Mouse (Mus musculus) lung, embryonic 14.5 days (tissue): ENCODE measurements around the gene Mrpl32. TPM values are rescaled to one million over a fixed set of nuclear protein-coding genes. Genes with fewer than 3 reads are reported as not detected.

Source experiments
- ATAC-seq: fragments of 200-750 bp; cut with Nextera tagmentation; 2 replicates; pipeline ENCODE4 v1.8.0; 2017; ENCODE audit warnings: mild to moderate bottlenecking, moderate TSS enrichment, moderate library complexity; ENCODE audit not compliant: insufficient read depth
- DNase-seq: peaks from one replicate; pipeline ENCODE4 v3.0.0-alpha.2; 2015
- H3K27ac ChIP-seq: fragments of 300-500 bp; sonication (generic); 2 replicates; pipeline ENCODE4 v1.5.1; 2014; ENCODE audit warnings: low read depth, mild to moderate bottlenecking, moderate library complexity
- H3K27me3 ChIP-seq: fragments of 300-500 bp; sonication (generic); 2 replicates; pipeline ENCODE4 v1.6.1; 2014; ENCODE audit warnings: low read length, control low read depth; ENCODE audit not compliant: insufficient read depth
- H3K36me3 ChIP-seq: fragments of 300-500 bp; sonication (generic); 2 replicates; pipeline ENCODE4 v1.6.1; 2014; ENCODE audit warnings: control low read depth; ENCODE audit not compliant: insufficient read depth
- H3K4me1 ChIP-seq: fragments of 300-500 bp; sonication (generic); 2 replicates; pipeline ENCODE4 v1.6.1; 2014; ENCODE audit warnings: antibody characterized with exemption, control low read depth; ENCODE audit not compliant: insufficient read depth
- H3K4me2 ChIP-seq: fragments of 300-500 bp; sonication (generic); 2 replicates; pipeline ENCODE4 v1.6.1; 2014; ENCODE audit warnings: mild to moderate bottlenecking
- H3K4me3 ChIP-seq: fragments of 300-500 bp; sonication (generic); 2 replicates; pipeline ENCODE4 v1.5.1; 2014; ENCODE audit warnings: low read depth, low read length
- H3K9ac ChIP-seq: fragments of 300-500 bp; sonication (generic); 2 replicates; pipeline ENCODE4 v1.6.1; 2014
- H3K9me3 ChIP-seq: fragments of 300-500 bp; sonication (generic); 2 replicates; pipeline ENCODE4 v1.6.1; 2016; ENCODE audit warnings: low read depth, low read length, control low read depth
- CTCF ChIP-seq: IDR thresholded peaks from 2 replicates; pipeline ENCODE4 v1.5.1; 2016; ENCODE audit warnings: antibody characterized with exemption, low read depth
- WGBS: fragments of 180-500 bp; shearing (Covaris S2); extraction: QIAGEN DNeasy Blood & Tissue Kit; methylation state at CpG from one replicate; pipeline ENCODE4 v1.1.7; 2014; 5-methylcytosine and 5-hydroxymethylcytosine counted together
- polyA plus RNA-seq: library from polyadenylated mRNA; unstranded; fragments of >200 nt; fragmentation: Nextera tagmentation; extraction: Ambion mirVana; gene quantifications from 2 replicates; pipeline ENCODE4 v1.2.1, GENCODE M21; 2014

The Mrpl32 gene
- polyA plus RNA-seq, 1 experiment from 2014 or later: 101 TPM

DNA sequence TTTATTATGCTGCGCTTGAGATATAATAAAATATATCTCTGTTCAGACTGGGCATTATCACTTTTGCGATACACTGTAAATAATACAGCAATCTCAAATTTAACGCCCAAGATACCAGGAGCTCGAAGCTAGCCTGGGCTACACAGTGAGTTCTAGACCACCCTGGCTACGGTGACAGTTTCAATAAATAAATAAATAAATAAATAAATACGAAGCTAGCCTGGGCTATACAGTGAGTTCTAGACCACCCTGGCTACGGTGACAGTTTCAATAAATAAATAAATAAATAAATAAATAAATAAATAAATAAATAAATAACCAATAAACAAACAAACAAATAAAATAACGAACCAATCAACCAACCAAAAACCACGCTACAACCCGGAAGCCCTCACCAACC lies 502 bp downstream of the Mrpl32 start:
- WGBS: 6% methylated on average over 10 of the region's 10 CpGs
- peak overlapping the region; percentile 91 for H3K4me3 ChIP-seq
- ATAC-seq (peak; percentile 65), DNase-seq (peak; percentile 14)
- peak overlapping the region; percentile 67; the same call in 1 of the 2 replicates for H3K27ac ChIP-seq
- H3K9me3 ChIP-seq: no peaks in the 10 kb centered on the region
- H3K4me2 ChIP-seq: peak overlapping the region; percentile 72
- TF ChIP-seq CTCF: no peak
- H3K4me1 ChIP-seq: 0 out of 2 replicates have a peak, but pooled peaks cover 5% of the 10 kb centered on the region
- peak overlapping the region; percentile 68 for H3K9ac ChIP-seq
- H3K36me3 ChIP-seq: peaks cover 31% of the 10 kb centered on the region
- no peaks in the 10 kb centered on the region for H3K27me3 ChIP-seq

DNA sequence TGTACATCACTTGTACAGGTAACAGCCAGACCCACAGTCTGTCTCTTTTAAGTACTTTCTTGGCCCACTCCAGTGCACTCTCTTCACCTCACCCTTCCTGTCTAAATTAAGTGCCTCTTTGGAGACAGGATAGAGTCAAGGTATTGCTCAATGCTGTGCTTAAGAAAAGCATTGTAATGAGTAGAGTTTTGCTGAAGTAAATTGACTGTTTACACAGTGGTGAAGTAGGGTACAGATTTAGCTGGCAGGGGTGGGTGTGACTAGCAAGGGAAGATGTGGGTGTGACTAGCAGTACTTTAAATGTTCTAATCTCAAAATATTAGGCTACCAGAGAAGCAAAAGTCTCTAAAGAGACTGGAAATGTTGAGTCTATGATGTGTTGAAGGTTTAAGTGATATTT lies 5.3 kb downstream of the Mrpl32 start:
- H3K4me1 ChIP-seq: 0 out of 2 replicates have a peak, but pooled peaks cover 5% of the 10 kb centered on the region
- no peak overlapping the region for H3K27ac ChIP-seq
- no peak for ATAC-seq
- H3K9ac ChIP-seq: no peak overlapping the region
- no peaks in the 10 kb centered on the region for H3K27me3 ChIP-seq
- no peaks in the 10 kb centered on the region for H3K9me3 ChIP-seq
- no peak overlapping the region for H3K4me2 ChIP-seq
- no peak for TF ChIP-seq CTCF
- DNase-seq: no peak
- peaks cover 16% of the 10 kb centered on the region for H3K36me3 ChIP-seq
- H3K4me3 ChIP-seq: no peak overlapping the region

DNA sequence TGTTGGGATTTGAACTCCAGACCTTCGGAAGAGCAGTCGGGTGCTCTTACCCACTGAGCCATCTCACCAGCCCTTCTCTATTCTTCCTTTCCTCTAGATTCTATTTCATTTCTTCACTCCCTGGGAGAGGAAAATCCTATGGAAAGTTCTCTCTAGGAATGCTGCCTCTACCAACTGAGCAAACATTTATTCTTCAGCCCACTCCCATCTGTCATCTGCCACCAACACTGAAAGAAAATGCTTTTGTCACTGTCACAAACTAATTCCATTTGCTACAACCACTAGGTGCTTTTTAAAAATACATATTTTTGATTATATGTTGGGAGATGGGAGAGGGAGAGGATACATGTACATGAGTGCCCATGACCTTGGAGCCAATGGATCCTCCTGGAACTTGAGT lies 10.2 kb downstream of the Mrpl32 start:
- no peak for TF ChIP-seq CTCF
- Histone ChIP-seq H3K4me1 (no peaks in the 10 kb centered on the region), H3K36me3 (no peaks in the 10 kb centered on the region), H3K4me3 (no peak overlapping the region), H3K9me3 (no peaks in the 10 kb centered on the region), H3K4me2 (no peak overlapping the region), H3K27ac (no peak overlapping the region), H3K27me3 (no peaks in the 10 kb centered on the region), H3K9ac (no peak overlapping the region)
- WGBS: 82% methylated on average over 2 of the region's 2 CpGs
- ATAC-seq (no peak), DNase-seq (no peak)

DNA sequence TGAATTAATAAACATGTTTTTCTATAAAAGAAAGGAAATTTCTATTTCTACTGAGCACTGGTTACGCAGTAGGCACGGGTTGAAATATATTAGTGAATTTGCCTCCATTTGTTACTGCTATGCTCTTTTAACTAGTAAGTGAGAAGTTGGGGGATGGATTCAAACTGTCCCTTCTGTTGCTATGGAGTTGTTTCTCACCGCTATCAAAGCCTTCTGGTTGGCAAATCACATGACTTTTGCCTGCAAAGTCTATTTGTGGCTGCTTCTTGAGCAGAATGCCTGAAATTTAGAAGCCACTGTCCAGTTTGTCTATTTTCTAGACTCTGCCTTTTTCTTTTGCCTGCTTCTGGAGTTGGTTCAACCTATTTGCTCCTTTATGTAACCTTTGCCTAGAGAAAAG lies 32.6 kb downstream of the Mrpl32 start:
- Histone ChIP-seq H3K4me3 (no peak overlapping the region), H3K9me3 (peaks cover 3% of the 10 kb centered on the region; the same call in 1 of the 2 replicates), H3K36me3 (no peaks in the 10 kb centered on the region), H3K9ac (no peak overlapping the region), H3K4me2 (no peak overlapping the region), H3K27ac (no peak overlapping the region), H3K4me1 (no peaks in the 10 kb centered on the region), H3K27me3 (no peaks in the 10 kb centered on the region)
- TF ChIP-seq CTCF: no peak
- no peak for ATAC-seq
- 62% methylated on average over 3 of the region's 3 CpGs for WGBS
- DNase-seq: no peak

DNA sequence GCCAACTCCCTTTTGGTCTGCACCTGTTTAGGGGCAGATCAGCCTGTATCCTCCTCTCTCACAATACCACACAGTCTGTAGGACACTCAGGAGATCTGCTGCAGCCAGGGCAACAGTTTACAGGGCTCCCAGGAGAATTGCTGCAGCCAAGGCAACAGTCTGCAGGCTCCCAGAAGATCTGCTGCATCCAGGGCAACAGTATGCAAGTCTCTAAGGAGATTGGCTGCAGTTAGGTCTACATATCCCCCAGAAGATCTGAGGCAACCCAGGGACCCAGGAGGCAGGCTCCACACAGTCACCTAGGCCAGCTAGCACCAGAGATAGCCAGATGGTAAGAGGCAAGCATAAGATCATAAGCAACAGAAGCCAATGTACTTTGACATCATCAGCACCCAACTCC lies 38.8 kb downstream of the Mrpl32 start:
- peaks cover 3% of the 10 kb centered on the region; the same call in 1 of the 2 replicates for H3K9me3 ChIP-seq
- ATAC-seq (no peak), DNase-seq (no peak)
- H3K4me1 ChIP-seq: no peaks in the 10 kb centered on the region
- H3K27me3 ChIP-seq: no peaks in the 10 kb centered on the region
- no peak overlapping the region for H3K27ac ChIP-seq
- no peak overlapping the region for H3K4me3 ChIP-seq
- no peaks in the 10 kb centered on the region for H3K36me3 ChIP-seq
- H3K9ac ChIP-seq: no peak overlapping the region
- no peak for TF ChIP-seq CTCF
- no peak overlapping the region for H3K4me2 ChIP-seq

DNA sequence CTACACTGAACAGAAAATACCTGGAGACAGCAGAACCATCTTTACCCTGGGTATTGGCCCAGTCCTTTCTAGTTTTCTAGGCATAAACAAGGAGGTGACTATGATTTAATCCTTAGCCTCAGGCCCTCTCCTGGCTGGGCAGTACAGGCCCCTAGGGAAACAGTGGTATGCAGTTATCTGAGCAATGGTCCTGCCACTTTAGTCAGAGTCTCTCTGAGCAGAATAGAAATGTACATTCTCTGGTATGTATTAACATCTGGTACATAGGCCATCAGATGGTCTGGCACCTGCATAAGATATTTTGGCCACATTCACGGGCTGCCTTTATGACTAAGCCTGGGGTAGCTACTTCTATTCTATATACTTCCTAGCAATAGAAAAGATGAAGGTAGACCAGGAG lies 51.6 kb downstream of the Mrpl32 start:
- Histone ChIP-seq H3K9ac (no peak overlapping the region), H3K4me2 (no peak overlapping the region), H3K4me1 (no peaks in the 10 kb centered on the region), H3K9me3 (no peaks in the 10 kb centered on the region), H3K27ac (no peak overlapping the region), H3K36me3 (no peaks in the 10 kb centered on the region), H3K27me3 (no peaks in the 10 kb centered on the region), H3K4me3 (no peak overlapping the region)
- 94% methylated on average over 1 of the region's 1 CpGs for WGBS
- DNase-seq (no peak), ATAC-seq (no peak)
- TF ChIP-seq CTCF: no peak

Other genes starting within 250 kb of the Mrpl32 start
- gene Hecw1, start 89.9 kb downstream of the Mrpl32 start, polyA plus RNA-seq: 0.12 and 0.20 TPM in 2 replicates
- gene Psma2, start 75 bp upstream of the Mrpl32 start, polyA plus RNA-seq: 198 and 212 TPM in 2 replicates
- gene AW209491, start 17.0 kb upstream of the Mrpl32 start, polyA plus RNA-seq: 24.8 and 26.8 TPM in 2 replicates